Mouse (Mus musculus): ENCODE data around the gene Fgf7. TPM values are rescaled to one million over a fixed set of nuclear protein-coding genes. Genes with fewer than 3 reads are reported as not detected.

The Fgf7 gene
- 0.06 TPM in 1 of 2 replicates, not detected in the other for polyA plus RNA-seq (2015; fragmentation: Nextera tagmentation; extraction: Ambion mirVana)

- H3K36me3 ChIP-seq (replicated peaks; ENCODE audit: insufficient read depth, low read length): no peaks in the 10 kb centered on the region
- DNase-seq (no peak), ATAC-seq (no peak)
- no peak within 1 kb of the TSS for H3K9ac ChIP-seq (replicated peaks)
- no peaks in the 10 kb centered on the region for H3K4me1 ChIP-seq (ENCODE audit: insufficient read depth)
- no peak within 1 kb of the TSS for H3K4me2 ChIP-seq (ENCODE audit: low read depth, low read length)
- no peaks in the 10 kb centered on the region for H3K27me3 ChIP-seq (ENCODE audit: insufficient read depth, low read length)
- TF ChIP-seq EP300 (IDR thresholded peaks at IDR 0.05; ENCODE audit: low read depth) (no peak), CTCF (IDR thresholded peaks at IDR 0.05; ENCODE audit: low read depth) (no peak)
- no peak within 1 kb of the TSS for H3K4me3 ChIP-seq (ENCODE audit: low read depth, low read length)
- 75% methylated on average over 15 of the region's 15 CpGs for WGBS (ENCODE audit: insufficient replicate concordance)
- no peak within 1 kb of the TSS for H3K27ac ChIP-seq (ENCODE audit: low read depth)
- no peaks in the 10 kb centered on the region for H3K9me3 ChIP-seq (ENCODE audit: low read length)
Observed at GRCm38 (mm10) chr2:126034379-126035005, at the start of gene Fgf7. TSS of gene Fgf7 (plus strand) at chr2:126034658.

- WGBS (ENCODE audit: insufficient replicate concordance): 65% methylated on average over 5 of the region's 5 CpGs
- H3K27me3 ChIP-seq (ENCODE audit: insufficient read depth, low read length): no peaks in the 10 kb centered on the region
- H3K4me3 ChIP-seq (ENCODE audit: low read depth, low read length): no peak overlapping the region
- ATAC-seq (no peak), DNase-seq (no peak)
- TF ChIP-seq CTCF (IDR thresholded peaks at IDR 0.05; ENCODE audit: low read depth): no peak
- TF ChIP-seq EP300 (IDR thresholded peaks at IDR 0.05; ENCODE audit: low read depth): no peak
- no peak overlapping the region for H3K9ac ChIP-seq (replicated peaks)
- H3K36me3 ChIP-seq (replicated peaks; ENCODE audit: insufficient read depth, low read length): no peaks in the 10 kb centered on the region
- no peaks in the 10 kb centered on the region for H3K9me3 ChIP-seq (ENCODE audit: low read length)
- H3K4me1 ChIP-seq (ENCODE audit: insufficient read depth): no peaks in the 10 kb centered on the region
- no peak overlapping the region for H3K4me2 ChIP-seq (ENCODE audit: low read depth, low read length)
- no peak overlapping the region for H3K27ac ChIP-seq (ENCODE audit: low read depth)
Observed at GRCm38 (mm10) chr2:126002291-126002690, 32.2 kb upstream of the Fgf7 start.

- no peak overlapping the region for H3K4me2 ChIP-seq (ENCODE audit: low read depth, low read length)
- no peak overlapping the region for H3K4me3 ChIP-seq (ENCODE audit: low read depth, low read length)
- DNase-seq (peak; percentile 45), ATAC-seq (no peak)
- no peaks in the 10 kb centered on the region for H3K4me1 ChIP-seq (ENCODE audit: insufficient read depth)
- no peaks in the 10 kb centered on the region for H3K36me3 ChIP-seq (replicated peaks; ENCODE audit: insufficient read depth, low read length)
- no peak overlapping the region for H3K9ac ChIP-seq (replicated peaks)
- H3K9me3 ChIP-seq (ENCODE audit: low read length): no peaks in the 10 kb centered on the region
- no peak for TF ChIP-seq EP300 (IDR thresholded peaks at IDR 0.05; ENCODE audit: low read depth)
- TF ChIP-seq CTCF (IDR thresholded peaks at IDR 0.05; ENCODE audit: low read depth): peak; percentile 68
- no peaks in the 10 kb centered on the region for H3K27me3 ChIP-seq (ENCODE audit: insufficient read depth, low read length)
- H3K27ac ChIP-seq (ENCODE audit: low read depth): no peak overlapping the region
- WGBS (ENCODE audit: insufficient replicate concordance): 29% methylated on average over 3 of the region's 3 CpGs
Observed at GRCm38 (mm10) chr2:126006088-126006487, 28.4 kb upstream of the Fgf7 start.

- H3K4me1 ChIP-seq (ENCODE audit: insufficient read depth): no peaks in the 10 kb centered on the region
- no peak overlapping the region for H3K9ac ChIP-seq (replicated peaks)
- H3K27ac ChIP-seq (ENCODE audit: low read depth): no peak overlapping the region
- 64% methylated on average over 2 of the region's 2 CpGs for WGBS (ENCODE audit: insufficient replicate concordance)
- TF ChIP-seq EP300 (IDR thresholded peaks at IDR 0.05; ENCODE audit: low read depth) (no peak), CTCF (IDR thresholded peaks at IDR 0.05; ENCODE audit: low read depth) (no peak)
- H3K9me3 ChIP-seq (ENCODE audit: low read length): no peaks in the 10 kb centered on the region
- no peak for ATAC-seq
- H3K36me3 ChIP-seq (replicated peaks; ENCODE audit: insufficient read depth, low read length): no peaks in the 10 kb centered on the region
- no peaks in the 10 kb centered on the region for H3K27me3 ChIP-seq (ENCODE audit: insufficient read depth, low read length)
- no peak overlapping the region for H3K4me3 ChIP-seq (ENCODE audit: low read depth, low read length)
- no peak for DNase-seq
- no peak overlapping the region for H3K4me2 ChIP-seq (ENCODE audit: low read depth, low read length)
Observed at GRCm38 (mm10) chr2:126006742-126007141, 27.7 kb upstream of the Fgf7 start.

GRCm38 (mm10) chr2:126014989-126015710 lies 19.3 kb upstream of the Fgf7 start:
- ATAC-seq (no peak), DNase-seq (no peak)
- H3K4me2 ChIP-seq (ENCODE audit: low read depth, low read length): no peak overlapping the region
- H3K9ac ChIP-seq (replicated peaks): no peak overlapping the region
- H3K27ac ChIP-seq (ENCODE audit: low read depth): no peak overlapping the region
- no peaks in the 10 kb centered on the region for H3K27me3 ChIP-seq (ENCODE audit: insufficient read depth, low read length)
- no peaks in the 10 kb centered on the region for H3K36me3 ChIP-seq (replicated peaks; ENCODE audit: insufficient read depth, low read length)
- no peaks in the 10 kb centered on the region for H3K9me3 ChIP-seq (ENCODE audit: low read length)
- no peak overlapping the region for H3K4me3 ChIP-seq (ENCODE audit: low read depth, low read length)
- H3K4me1 ChIP-seq (ENCODE audit: insufficient read depth): no peaks in the 10 kb centered on the region
- TF ChIP-seq EP300 (IDR thresholded peaks at IDR 0.05; ENCODE audit: low read depth): no peak
- WGBS (ENCODE audit: insufficient replicate concordance): 47% methylated on average over 12 of the region's 12 CpGs

- TF ChIP-seq CTCF (IDR thresholded peaks at IDR 0.05; ENCODE audit: low read depth): no peak
- TF ChIP-seq EP300 (IDR thresholded peaks at IDR 0.05; ENCODE audit: low read depth): no peak
- Histone ChIP-seq H3K4me1 (ENCODE audit: insufficient read depth) (no peaks in the 10 kb centered on the region), H3K4me2 (ENCODE audit: low read depth, low read length) (no peak overlapping the region), H3K27me3 (ENCODE audit: insufficient read depth, low read length) (no peaks in the 10 kb centered on the region), H3K9ac (replicated peaks) (no peak overlapping the region), H3K4me3 (ENCODE audit: low read depth, low read length) (no peak overlapping the region), H3K27ac (ENCODE audit: low read depth) (no peak overlapping the region), H3K36me3 (replicated peaks; ENCODE audit: insufficient read depth, low read length) (no peaks in the 10 kb centered on the region), H3K9me3 (ENCODE audit: low read length) (no peaks in the 10 kb centered on the region)
- ATAC-seq (no peak), DNase-seq (no peak)
- WGBS (ENCODE audit: insufficient replicate concordance): 64% methylated on average over 3 of the region's 3 CpGs
Observed at GRCm38 (mm10) chr2:126015763-126016473, 18.5 kb upstream of the Fgf7 start.

Data from liver, postnatal 0 days (tissue).